ENCODE assay signal across 20 mouse cellular contexts in the genomic region with DNA sequence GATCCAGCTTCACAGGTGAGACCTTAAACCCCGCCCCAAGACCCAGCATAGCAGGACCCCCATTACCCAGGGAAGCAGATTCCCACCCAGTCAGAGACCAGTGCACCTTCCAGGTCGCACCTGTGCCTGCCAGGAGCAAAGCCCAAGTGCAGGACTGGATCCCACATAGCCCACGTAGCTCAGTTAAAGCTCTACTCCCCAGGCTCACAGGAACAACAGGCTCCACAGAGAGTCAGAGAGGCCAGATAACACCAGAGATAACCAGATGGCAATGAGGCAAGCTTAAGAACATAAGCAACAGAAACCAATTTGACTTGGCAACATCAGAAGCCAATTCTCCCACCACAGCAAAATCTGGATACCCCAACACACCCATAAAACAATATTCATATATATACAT.
DNase-seq lines count a peak whose midpoint lies in the region; ATAC-seq and TF ChIP-seq lines count a peak whose summit lies in the region.
"Had no signal": no experiment of that assay in that cellular context is flagged by ENCODE, and none has a peak within 500 bp of the region (broad histone marks: within the 10 kb centered on the region; RNA-seq: fewer than 3 reads in every experiment).

No protein-coding gene starts in this region.

- WGBS in midbrain, embryonic 11.5 days, result 65% methylated on average over 3 of the region's 3 CpGs
- WGBS in midbrain, postnatal 0 days, result 77% methylated on average over 3 of the region's 3 CpGs
- WGBS in liver, embryonic 12.5 days (ENCODE audit: insufficient replicate concordance), result 44% methylated on average over 3 of the region's 3 CpGs

- no peaks in the 10 kb centered on the region for H3K27me3 ChIP-seq in midbrain, embryonic 11.5 days (ENCODE audit: control insufficient read depth, insufficient read depth, low read length)
- no peaks in the 10 kb centered on the region for H3K27me3 ChIP-seq in midbrain, postnatal 0 days (ENCODE audit: insufficient read depth, low read length)
- H3K27me3 ChIP-seq in MEL (ENCODE audit: control insufficient read depth in 1 of 2, insufficient read depth in 2 of 2, low read length in 2 of 2), result no peaks in the 10 kb centered on the region
- H3K27me3 ChIP-seq in liver, embryonic 12.5 days (replicated peaks), result no peaks in the 10 kb centered on the region
- H3K27me3 ChIP-seq: embryonic facial prominence, embryonic 12.5 days; forebrain, embryonic 12.5 days; Patski had no signal

- H3K9ac ChIP-seq in midbrain, embryonic 11.5 days (ENCODE audit: low read length), result no peak overlapping the region
- H3K9ac ChIP-seq in midbrain, postnatal 0 days (replicated peaks; ENCODE audit: low read length, poor library complexity, severe bottlenecking), result no peak overlapping the region
- no peak overlapping the region for H3K9ac ChIP-seq in MEL (ENCODE audit: control insufficient read depth, low read depth, low read length, poor library complexity, severe bottlenecking)
- H3K9ac ChIP-seq in liver, embryonic 12.5 days, result no peak overlapping the region
- H3K9ac ChIP-seq: embryonic facial prominence, embryonic 12.5 days; forebrain, embryonic 12.5 days had no signal

- no peak overlapping the region for H3K4me3 ChIP-seq in midbrain, embryonic 11.5 days (ENCODE audit: low read depth, low read length)
- H3K4me3 ChIP-seq in midbrain, postnatal 0 days (ENCODE audit: low read depth, low read length), result no peak overlapping the region
- H3K4me3 ChIP-seq in MEL (ENCODE audit: control insufficient read depth in 1 of 2, insufficient read depth in 1 of 2, low read depth in 2 of 2, low read length in 2 of 2), result no peak overlapping the region
- no peak overlapping the region for H3K4me3 ChIP-seq in liver, embryonic 12.5 days
- H3K4me3 ChIP-seq: embryonic facial prominence, embryonic 10.5 days; embryonic facial prominence, embryonic 12.5 days; forebrain, embryonic 12.5 days had no signal

- peak; percentile 17 for DNase-seq in midbrain, embryonic 11.5 days (ENCODE audit: low spot score, missing footprints)
- DNase-seq in midbrain, postnatal 0 days (ENCODE audit: low spot score), result no peak
- peak; percentile 23 for DNase-seq in MEL (ENCODE audit: low read depth, low spot score)
- DNase-seq in gastrocnemius, postnatal 4 days (ENCODE audit: low spot score in 2 of 2), result no peak
- DNase-seq: adrenal gland, adult 8-10 months; adrenal gland, postnatal 14 days; adrenal gland, postnatal 36 days; cerebellum, adult 11-12 months; cerebellum, adult 8-10 months; cerebellum, adult 9-11 months; cerebellum, postnatal 25 days had no signal

- H3K4me2 ChIP-seq in midbrain, embryonic 11.5 days, result no peak overlapping the region
- no peak overlapping the region for H3K4me2 ChIP-seq in midbrain, postnatal 0 days (ENCODE audit: low read depth, low read length, poor library complexity, severe bottlenecking)
- no peak overlapping the region for H3K4me2 ChIP-seq in liver, embryonic 12.5 days
- H3K4me2 ChIP-seq: embryonic facial prominence, embryonic 12.5 days; forebrain, embryonic 12.5 days had no signal

- H3K27ac ChIP-seq in midbrain, embryonic 11.5 days (ENCODE audit: low read depth, low read length), result no peak overlapping the region
- no peak overlapping the region for H3K27ac ChIP-seq in midbrain, postnatal 0 days (ENCODE audit: low read depth, low read length)
- H3K27ac ChIP-seq in MEL (ENCODE audit: control insufficient read depth, low read depth, low read length), result no peak overlapping the region
- H3K27ac ChIP-seq in liver, embryonic 12.5 days, result no peak overlapping the region
- H3K27ac ChIP-seq: embryonic facial prominence, embryonic 10.5 days; embryonic facial prominence, embryonic 12.5 days; forebrain, embryonic 12.5 days had no signal

- TF ChIP-seq CTCF in midbrain, postnatal 0 days (IDR thresholded peaks at IDR 0.05), result no peak
- TF ChIP-seq CTCF in MEL (IDR thresholded peaks at IDR 0.05 in 2 of 3, conservative IDR thresholded peaks at IDR 0.05 in 1 of 3; ENCODE audit: control insufficient read depth in 1 of 3, insufficient read depth in 1 of 3, low read depth in 2 of 3, low read length in 3 of 3, poor library complexity in 1 of 3, severe bottlenecking in 1 of 3), result no peak

- TF ChIP-seq POLR2A in MEL (IDR thresholded peaks at IDR 0.05; ENCODE audit: control insufficient read depth in 1 of 2, insufficient read depth in 1 of 2, low read depth in 1 of 2, low read length in 2 of 2, poor library complexity in 1 of 2), result no peak

- H3K9me3 ChIP-seq in midbrain, embryonic 11.5 days (ENCODE audit: control insufficient read depth, low read length), result no peaks in the 10 kb centered on the region
- H3K9me3 ChIP-seq in midbrain, postnatal 0 days (ENCODE audit: low read length), result no peaks in the 10 kb centered on the region
- no peaks in the 10 kb centered on the region for H3K9me3 ChIP-seq in MEL (replicated peaks; ENCODE audit: insufficient read depth, low read length)
- H3K9me3 ChIP-seq in liver, embryonic 12.5 days (replicated peaks), result no peaks in the 10 kb centered on the region
- H3K9me3 ChIP-seq: embryonic facial prominence, embryonic 10.5 days; embryonic facial prominence, embryonic 12.5 days; forebrain, embryonic 12.5 days had no signal

- TF ChIP-seq EP300 in MEL (IDR thresholded peaks at IDR 0.05; ENCODE audit: low read depth in 1 of 2, low read length in 2 of 2), result peak in 1 of 2 experiments; percentile 33; a peak in 1 of 4 replicates

- no peaks in the 10 kb centered on the region for H3K36me3 ChIP-seq in midbrain, embryonic 11.5 days (ENCODE audit: control insufficient read depth, insufficient read depth, low read length)
- H3K36me3 ChIP-seq in midbrain, postnatal 0 days (ENCODE audit: insufficient read depth, low read length), result no peaks in the 10 kb centered on the region
- H3K36me3 ChIP-seq in MEL (ENCODE audit: control insufficient read depth in 1 of 2, insufficient read depth in 2 of 2, low read length in 2 of 2), result no peaks in the 10 kb centered on the region
- no peaks in the 10 kb centered on the region for H3K36me3 ChIP-seq in liver, embryonic 12.5 days
- H3K36me3 ChIP-seq: embryonic facial prominence, embryonic 10.5 days; embryonic facial prominence, embryonic 12.5 days; forebrain, embryonic 12.5 days had no signal

- no peaks in the 10 kb centered on the region for H3K79me2 ChIP-seq in MEL (ENCODE audit: control insufficient read depth, insufficient read depth, low read length, poor library complexity)

- TF ChIP-seq RAD21 in MEL (IDR thresholded peaks at IDR 0.05; ENCODE audit: low read depth, low read length), result no peak

- H3K4me1 ChIP-seq in midbrain, embryonic 11.5 days (ENCODE audit: control insufficient read depth, insufficient read depth, low read length), result no peaks in the 10 kb centered on the region
- H3K4me1 ChIP-seq in midbrain, postnatal 0 days (ENCODE audit: insufficient read depth, low read length), result no peaks in the 10 kb centered on the region
- peaks cover 0 to 7% of the 10 kb centered on the region in 2 experiments; a peak in 1 of 4 replicates for H3K4me1 ChIP-seq in MEL (ENCODE audit: control insufficient read depth in 1 of 2, insufficient read depth in 2 of 2, low read length in 2 of 2)
- peaks cover 5% of the 10 kb centered on the region for H3K4me1 ChIP-seq in liver, embryonic 12.5 days
- H3K4me1 ChIP-seq: embryonic facial prominence, embryonic 10.5 days; embryonic facial prominence, embryonic 12.5 days; forebrain, embryonic 12.5 days had no signal

- ATAC-seq in midbrain, embryonic 11.5 days (ENCODE audit: low FRiP score), result no peak
- no peak for ATAC-seq in midbrain, postnatal 0 days (ENCODE audit: low FRiP score)
- peak; percentile 52; the same call in 1 of the 2 replicates for ATAC-seq in megakaryocyte progenitor cell, adult 5-6 weeks (replicated peaks; ENCODE audit: poor library complexity)
- no peak for ATAC-seq in liver, embryonic 12.5 days
- ATAC-seq: activated CD4-positive, CD25-positive, alpha-beta regulatory T cell, adult 4 months; forebrain, embryonic 14.5 days; forebrain, embryonic 16.5 days; Patski had no signal

TF ChIP-seq in MEL, 35 proteins besides CTCF, POLR2A, EP300 and RAD21:
- no peak for TF ChIP-seq SMC3 (IDR thresholded peaks at IDR 0.05; ENCODE audit: low read depth, low read length)
- 0 out of 2 replicates have a peak, but pooled peaks have one; percentile 13 for TF ChIP-seq TCF12 (IDR thresholded peaks at IDR 0.05; ENCODE audit: low read depth, low read length)
- peak; percentile 40; the same call in 1 of the 2 replicates for TF ChIP-seq GATA1 (IDR thresholded peaks at IDR 0.05; ENCODE audit: low read depth, low read length)
- TF ChIP-seq ZC3H11A (IDR thresholded peaks at IDR 0.05; ENCODE audit: low read depth, low read length), result no peak

Comparison
In these comparisons a context has a peak if more than half of its experiments do, and no peak if none do; other contexts are left out.
1. DNase-seq: peak in midbrain, embryonic 11.5 days (single experiment) and MEL (single experiment); none in midbrain, postnatal 0 days (single experiment) and gastrocnemius, postnatal 4 days (0 of 2).